Mouse (Mus musculus) ES-E14 (cell line): Measurements from ENCODE around the gene Tnfaip6. TPM values are rescaled to one million over a fixed set of nuclear protein-coding genes. Genes with fewer than 3 reads are reported as not detected.

ENCODE experiments used
- DNase-seq: peaks from one replicate; pipeline ENCODE4 v3.0.0-alpha.2; 2013; ENCODE audit warnings: low read depth, low spot score
- H3K27ac ChIP-seq: 2 replicates; pipeline ENCODE4 v1.5.1; 2012; ENCODE audit warnings: low read depth, mild to moderate bottlenecking, low read length, moderate library complexity, mixed read lengths; ENCODE audit not compliant: poor library complexity, insufficient read depth, severe bottlenecking
- H3K36me3 ChIP-seq: 2 replicates; pipeline ENCODE4 v1.6.1; 2012; ENCODE audit warnings: mild to moderate bottlenecking, low read length, moderate library complexity, mixed read lengths; ENCODE audit not compliant: control insufficient read depth, poor library complexity, insufficient read depth, severe bottlenecking
- H3K4me1 ChIP-seq, 2 experiments: fragments of 150-350 bp in 1 of 2; sonication (generic) in 1 of 2; 2 replicates each; pipeline ENCODE4 v1.6.1; 2012; ENCODE audit warnings: low read length in 2 of 2, mild to moderate bottlenecking in 1 of 2, mixed read lengths in 1 of 2; ENCODE audit not compliant: control insufficient read depth in 2 of 2, insufficient read depth in 2 of 2, poor library complexity in 1 of 2
- H3K4me3 ChIP-seq, 2 experiments: fragments of 150-350 bp in 1 of 2; sonication (generic) in 1 of 2; 2 replicates each; pipeline ENCODE4 v1.5.1; 2012; ENCODE audit warnings: low read length in 2 of 2, low read depth in 1 of 2, mild to moderate bottlenecking in 1 of 2, mixed read lengths in 1 of 2; ENCODE audit not compliant: insufficient read depth in 1 of 2, poor library complexity in 1 of 2, severe bottlenecking in 1 of 2
- H3K9ac ChIP-seq: 2 replicates; pipeline ENCODE4 v1.6.1; 2012; ENCODE audit warnings: low read depth, mild to moderate bottlenecking, low read length, mixed read lengths; ENCODE audit not compliant: poor library complexity, insufficient read depth, severe bottlenecking
- H3K9me3 ChIP-seq: fragments of 150-350 bp; sonication (generic); 2 replicates; pipeline ENCODE4 v1.6.1; 2012; ENCODE audit warnings: low read depth, mild to moderate bottlenecking, low read length; ENCODE audit not compliant: control insufficient read depth, insufficient read depth
- CHD2 ChIP-seq: IDR thresholded peaks from 2 replicates; pipeline ENCODE4 v1.6.1; 2014; ENCODE audit warnings: mild to moderate bottlenecking, low read depth, low read length, inconsistent platforms
- HCFC1 ChIP-seq: IDR thresholded peaks from 2 replicates; pipeline ENCODE4 v1.6.1; 2012; ENCODE audit warnings: low read length, inconsistent platforms, borderline replicate concordance; ENCODE audit not compliant: insufficient read depth
- MAFK ChIP-seq: IDR thresholded peaks from 2 replicates; pipeline ENCODE4 v1.6.1; 2014; ENCODE audit warnings: mild to moderate bottlenecking, low read depth, low read length, inconsistent platforms; ENCODE audit not compliant: insufficient read depth
- ZC3H11A ChIP-seq: IDR thresholded peaks from 2 replicates; pipeline ENCODE4 v1.6.1; 2012; ENCODE audit warnings: low read depth, mild to moderate bottlenecking, inconsistent platforms, low read length, borderline replicate concordance
- ZNF384 ChIP-seq: IDR thresholded peaks from 2 replicates; pipeline ENCODE4 v1.6.1; 2012; ENCODE audit warnings: low read depth, low read length, inconsistent platforms
- in situ Hi-C, 2 experiments: fragments of 600-800 bp; cut with MboI; formaldehyde crosslinking; loops; one replicate each; pipeline ENCODE4 v1.15.1; 2025; ENCODE audit warnings: low sequenced_read_pairs in 2 of 2, inconsistent platforms in 1 of 2; ENCODE audit not compliant: unreplicated experiment in 2 of 2
- total RNA-seq: library from RNA; depleted of rRNA; stranded (reverse); fragments of 300-350 nt; gene quantifications from 2 replicates; pipeline ENCODE4 v1.2.3, GENCODE M21; 2012

Tnfaip6 gene
- total RNA-seq, 1 experiment: 4.3 TPM

- H3K4me1 ChIP-seq: no peaks in the 10 kb centered on the region
- H3K36me3 ChIP-seq: no peaks in the 10 kb centered on the region
- H3K9ac ChIP-seq: no peak overlapping the region
- TF ChIP-seq CHD2 (no peak), ZC3H11A (no peak), MAFK (no peak), HCFC1 (no peak), ZNF384 (no peak)
- no peaks in the 10 kb centered on the region for H3K9me3 ChIP-seq
- H3K27ac ChIP-seq: no peak overlapping the region
- in situ Hi-C loops: no loop called here
- H3K4me3 ChIP-seq: no peak overlapping the region
- no peak for DNase-seq
Measured at GRCm38 (mm10) chr2:52043485-52043884, 5.7 kb downstream of the Tnfaip6 start.

GRCm38 (mm10) chr2:52046032-52046431 lies 8.2 kb downstream of the Tnfaip6 start:
- in situ Hi-C loops: no loop called here
- Histone ChIP-seq H3K9ac (no peak overlapping the region), H3K27ac (no peak overlapping the region), H3K36me3 (no peaks in the 10 kb centered on the region), H3K4me3 (no peak overlapping the region), H3K9me3 (no peaks in the 10 kb centered on the region), H3K4me1 (no peaks in the 10 kb centered on the region)
- TF ChIP-seq HCFC1 (no peak), ZC3H11A (no peak), CHD2 (no peak), ZNF384 (no peak), MAFK (no peak)
- no peak for DNase-seq

- no peak for TF ChIP-seq ZC3H11A
- TF ChIP-seq HCFC1: no peak
- TF ChIP-seq MAFK: no peak
- TF ChIP-seq CHD2: no peak
- TF ChIP-seq ZNF384: no peak
- peaks cover 0 to 3% of the 10 kb centered on the region in 2 experiments; a peak in 1 of 4 replicates for H3K4me1 ChIP-seq
- no peak overlapping the region for H3K9ac ChIP-seq
- DNase-seq: no peak
- in situ Hi-C loops: no loop called here
- H3K36me3 ChIP-seq: no peaks in the 10 kb centered on the region
- H3K9me3 ChIP-seq: no peaks in the 10 kb centered on the region
- H3K4me3 ChIP-seq: no peak overlapping the region
- H3K27ac ChIP-seq: no peak overlapping the region
Measured at GRCm38 (mm10) chr2:52050823-52051222, 13.0 kb downstream of the Tnfaip6 start.

DNA sequence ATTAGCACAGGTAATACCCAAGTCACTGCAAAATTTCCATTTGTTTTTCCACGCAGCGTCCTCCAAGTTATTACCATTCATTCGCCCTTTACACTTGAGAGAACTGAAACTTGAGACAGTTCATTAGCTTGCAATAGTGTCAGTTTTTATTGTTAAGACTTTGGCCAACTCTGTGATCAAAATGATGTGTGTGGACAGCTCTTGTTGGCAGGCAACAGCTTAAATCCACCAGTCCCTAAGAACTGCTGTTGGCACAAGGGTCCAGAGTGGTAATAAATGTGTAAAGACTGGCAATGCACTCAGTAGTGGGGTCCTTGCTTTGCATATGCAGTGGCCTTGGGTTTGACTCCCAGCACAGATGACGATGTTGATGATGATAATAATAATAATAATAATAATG lies 14.5 kb downstream of the Tnfaip6 start:
- Histone ChIP-seq H3K4me3 (no peak overlapping the region), H3K9ac (no peak overlapping the region), H3K27ac (no peak overlapping the region), H3K4me1 (peaks cover 0 to 3% of the 10 kb centered on the region in 2 experiments; a peak in 2 of 4 replicates), H3K9me3 (no peaks in the 10 kb centered on the region), H3K36me3 (no peaks in the 10 kb centered on the region)
- no peak for TF ChIP-seq MAFK
- no peak for TF ChIP-seq ZC3H11A
- TF ChIP-seq ZNF384: no peak
- TF ChIP-seq HCFC1: no peak
- TF ChIP-seq CHD2: no peak
- no peak for DNase-seq
- in situ Hi-C loops: no loop called here

DNA sequence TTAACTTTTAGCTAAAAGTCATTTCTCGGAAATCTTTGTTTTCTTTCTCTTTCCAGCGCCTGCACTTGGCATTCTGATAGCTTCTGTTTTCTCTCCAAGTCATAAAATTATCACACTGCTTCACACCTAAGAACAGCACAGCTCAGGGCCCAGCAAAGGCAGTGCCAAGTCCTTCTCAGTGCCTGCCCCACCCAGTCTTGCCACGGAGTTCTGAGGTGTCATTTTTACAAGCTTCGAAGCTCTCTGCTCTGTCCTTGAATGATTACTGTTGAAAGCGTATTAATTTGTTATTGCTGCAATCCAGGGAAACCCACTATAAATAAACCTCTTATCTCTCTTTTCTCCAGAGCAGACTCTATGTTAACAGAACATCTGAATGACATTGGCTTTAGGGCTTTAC lies 15.7 kb downstream of the Tnfaip6 start:
- no peak overlapping the region for H3K4me3 ChIP-seq
- TF ChIP-seq MAFK: no peak
- TF ChIP-seq CHD2: no peak
- TF ChIP-seq HCFC1: no peak
- no peak for TF ChIP-seq ZC3H11A
- no peak for TF ChIP-seq ZNF384
- H3K36me3 ChIP-seq: no peaks in the 10 kb centered on the region
- H3K4me1 ChIP-seq: peaks cover 0 to 3% of the 10 kb centered on the region in 2 experiments; a peak in 2 of 4 replicates
- no peak overlapping the region for H3K27ac ChIP-seq
- DNase-seq: no peak
- H3K9me3 ChIP-seq: no peaks in the 10 kb centered on the region
- H3K9ac ChIP-seq: no peak overlapping the region
- in situ Hi-C loops: no loop called here
